Mouse (Mus musculus) liver, embryonic 11.5 days (tissue): Measurements from ENCODE around the gene Olfr392. TPM values are rescaled to one million over a fixed set of nuclear protein-coding genes. Genes with fewer than 3 reads are reported as not detected.

Source experiments
- ATAC-seq: fragments of 200-750 bp; cut with Nextera tagmentation; replicated peaks from 2 replicates; pipeline ENCODE4 v1.8.0; 2017; ENCODE audit warnings: moderate number of reproducible peaks, mild to moderate bottlenecking, moderate TSS enrichment, moderate library complexity; ENCODE audit not compliant: low FRiP score
- DNase-seq: peaks from one replicate; pipeline ENCODE4 v3.0.0-alpha.2; 2017; ENCODE audit warnings: low spot score
- H3K27ac ChIP-seq: fragments of 300-500 bp; sonication (generic); 2 replicates; pipeline ENCODE4 v1.5.1; 2014; ENCODE audit warnings: mild to moderate bottlenecking, low read depth, low read length, control low read depth
- H3K27me3 ChIP-seq: fragments of 300-500 bp; sonication (generic); replicated peaks from 2 replicates; pipeline ENCODE4 v1.6.1; 2014; ENCODE audit warnings: low read length, mixed read lengths; ENCODE audit not compliant: control insufficient read depth, insufficient read depth
- H3K36me3 ChIP-seq: fragments of 300-500 bp; sonication (generic); 2 replicates; pipeline ENCODE4 v1.6.1; 2014; ENCODE audit warnings: mild to moderate bottlenecking, low read length, moderate library complexity, mixed read lengths; ENCODE audit not compliant: control insufficient read depth, insufficient read depth
- H3K4me1 ChIP-seq: fragments of 300-500 bp; sonication (generic); replicated peaks from 2 replicates; pipeline ENCODE4 v1.6.1; 2014; ENCODE audit warnings: low read length, mixed read lengths; ENCODE audit not compliant: control insufficient read depth, insufficient read depth
- H3K4me2 ChIP-seq: fragments of 300-500 bp; sonication (generic); 2 replicates; pipeline ENCODE4 v1.6.1; 2014; ENCODE audit warnings: mild to moderate bottlenecking, control low read depth, moderate library complexity
- H3K4me3 ChIP-seq: fragments of 300-500 bp; sonication (generic); 2 replicates; pipeline ENCODE4 v1.5.1; 2014; ENCODE audit warnings: low read depth, low read length, control low read depth
- H3K9ac ChIP-seq: fragments of 300-500 bp; sonication (generic); 2 replicates; pipeline ENCODE4 v1.6.1; 2014; ENCODE audit warnings: low read depth, low read length, control low read depth
- H3K9me3 ChIP-seq: fragments of 300-500 bp; sonication (generic); 2 replicates; pipeline ENCODE4 v1.6.1; 2016; ENCODE audit warnings: low read length, inconsistent platforms, mixed read lengths; ENCODE audit not compliant: control insufficient read depth
- whole genome bisulfite sequencing: fragments of 180-500 bp; shearing (Covaris S2); extraction: QIAGEN DNeasy Blood & Tissue Kit; methylation state at CpG from one replicate; pipeline ENCODE4 v1.1.7; 2014; 5-methylcytosine and 5-hydroxymethylcytosine counted together
- polyA plus RNA-seq: library from polyadenylated mRNA; unstranded; fragments of >200 nt; fragmentation: Nextera tagmentation; extraction: Ambion mirVana; gene quantifications from 2 replicates; pipeline ENCODE4 v1.2.1, GENCODE M21; 2014

The Olfr392 gene
- polyA plus RNA-seq = not detected in 2 replicates

DNA sequence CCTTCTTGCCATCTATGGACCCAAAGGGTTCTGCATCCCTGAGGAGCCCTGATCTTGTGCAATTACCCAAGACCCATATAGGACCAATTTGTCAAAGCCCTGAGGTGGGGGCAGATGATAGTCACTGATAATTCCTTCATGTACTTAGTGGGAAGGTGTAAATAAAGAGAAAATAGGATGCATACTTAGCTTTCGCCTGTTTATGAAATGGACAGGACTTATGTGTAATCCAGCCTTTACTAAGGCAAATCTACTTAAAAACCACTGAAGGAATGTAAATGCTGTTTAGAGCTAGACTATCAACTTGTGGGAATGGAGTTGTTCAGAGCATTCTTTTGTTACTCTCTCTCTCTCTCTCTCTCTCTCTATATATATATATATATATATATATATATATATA lies at the start of gene Olfr392:
TSS of gene Olfr392 (minus strand) at position 101 of the 400 bp plus-strand sequence.
- no peak for ATAC-seq
- Histone ChIP-seq H3K4me1 (no peaks in the 10 kb centered on the region), H3K4me2 (no peak within 1 kb of the TSS), H3K9ac (no peak within 1 kb of the TSS), H3K27me3 (no peaks in the 10 kb centered on the region), H3K9me3 (0 out of 2 replicates have a peak, but pooled peaks cover 3% of the 10 kb centered on the region), H3K36me3 (no peaks in the 10 kb centered on the region), H3K27ac (no peak within 1 kb of the TSS), H3K4me3 (no peak within 1 kb of the TSS)
- 95% methylated on average over 1 of the region's 1 CpGs for WGBS
- no peak for DNase-seq

DNA sequence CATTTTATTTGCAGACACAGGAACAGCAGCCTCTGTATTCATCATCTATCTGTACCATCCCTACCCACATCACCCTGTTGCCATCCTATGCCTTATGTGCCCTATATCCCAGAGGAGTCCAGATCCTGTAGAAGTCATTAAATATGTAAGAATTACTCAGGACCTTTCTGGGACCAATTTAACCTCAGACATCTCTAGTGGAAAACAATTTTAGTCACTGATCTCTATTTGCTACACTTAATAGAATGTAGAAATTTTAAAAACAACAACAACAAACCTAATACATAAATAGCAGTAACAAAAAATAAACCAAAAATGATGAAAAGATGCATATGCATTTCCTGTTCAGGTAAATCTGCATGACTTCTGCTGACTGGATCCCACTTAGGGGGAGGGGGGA lies 34.5 kb upstream of the Olfr392 start, which contains the start of gene Olfr393:
TSS of gene Olfr393 (minus strand) at position 101 of the 400 bp plus-strand sequence.
- Histone ChIP-seq H3K9ac (no peak within 1 kb of the TSS), H3K27me3 (no peaks in the 10 kb centered on the region), H3K4me1 (no peaks in the 10 kb centered on the region), H3K4me3 (no peak within 1 kb of the TSS), H3K9me3 (no peaks in the 10 kb centered on the region; the same call in 1 of the 2 replicates), H3K27ac (no peak within 1 kb of the TSS), H3K4me2 (no peak within 1 kb of the TSS), H3K36me3 (no peaks in the 10 kb centered on the region)
- no peak for DNase-seq
- ATAC-seq = no peak

DNA sequence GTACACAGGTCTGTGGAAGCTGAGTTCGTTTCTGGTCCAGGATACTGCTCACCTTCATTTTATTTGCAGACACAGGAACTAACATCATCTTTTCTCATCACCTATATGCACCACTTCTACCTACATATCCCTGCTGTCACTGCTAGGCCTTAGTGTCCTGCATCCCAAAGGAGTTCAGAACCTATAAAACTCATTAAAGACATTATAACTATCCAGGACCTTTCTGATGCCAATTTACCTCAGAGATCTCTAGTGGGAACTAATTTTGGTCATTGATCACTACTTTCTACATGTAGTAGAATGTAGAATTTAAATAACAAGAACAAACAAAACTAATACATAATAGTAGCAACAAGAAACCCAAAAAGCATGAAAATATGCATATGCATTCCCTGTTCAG lies 13.9 kb downstream of the Olfr392 start, which contains the start of gene Olfr391-ps:
TSS of gene Olfr391-ps (minus strand) at position 101 of the 400 bp plus-strand sequence.
- Histone ChIP-seq H3K9ac (no peak within 1 kb of the TSS), H3K4me2 (no peak within 1 kb of the TSS), H3K4me3 (no peak within 1 kb of the TSS), H3K27ac (no peak within 1 kb of the TSS), H3K36me3 (no peaks in the 10 kb centered on the region), H3K4me1 (no peaks in the 10 kb centered on the region), H3K27me3 (no peaks in the 10 kb centered on the region), H3K9me3 (no peaks in the 10 kb centered on the region)
- 24% methylated on average over 1 of the region's 1 CpGs for WGBS
- no peak for DNase-seq
- no peak for ATAC-seq

DNA sequence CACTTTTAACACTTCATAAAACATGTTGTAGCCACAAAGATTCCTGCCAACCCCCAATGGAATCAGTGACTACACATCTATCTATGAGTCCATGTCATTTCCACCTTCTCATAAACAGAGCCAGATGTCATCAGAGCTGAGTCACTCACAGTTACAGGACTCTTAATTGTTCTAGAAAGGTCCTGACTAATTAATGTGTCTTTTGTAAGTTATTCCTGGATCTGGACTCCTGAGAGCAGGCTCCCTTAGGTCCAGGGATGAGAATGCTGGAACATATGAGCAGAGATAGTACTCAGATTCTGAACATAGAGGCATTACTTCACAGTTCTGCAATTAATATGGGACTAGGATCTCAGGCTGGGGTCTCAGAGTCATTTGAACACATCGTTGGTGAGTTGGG lies 34.2 kb downstream of the Olfr392 start, which contains the start of gene Olfr390:
TSS of gene Olfr390 (plus strand) at position 301 of the 400 bp plus-strand sequence.
- WGBS = 67% methylated on average over 1 of the region's 1 CpGs
- no peak within 1 kb of the TSS for H3K27ac ChIP-seq
- ATAC-seq (no peak), DNase-seq (no peak)
- no peak within 1 kb of the TSS for H3K4me3 ChIP-seq
- no peak within 1 kb of the TSS for H3K4me2 ChIP-seq
- H3K36me3 ChIP-seq = no peaks in the 10 kb centered on the region
- H3K4me1 ChIP-seq = no peaks in the 10 kb centered on the region
- no peaks in the 10 kb centered on the region for H3K27me3 ChIP-seq
- H3K9ac ChIP-seq = no peak within 1 kb of the TSS
- no peaks in the 10 kb centered on the region for H3K9me3 ChIP-seq

DNA sequence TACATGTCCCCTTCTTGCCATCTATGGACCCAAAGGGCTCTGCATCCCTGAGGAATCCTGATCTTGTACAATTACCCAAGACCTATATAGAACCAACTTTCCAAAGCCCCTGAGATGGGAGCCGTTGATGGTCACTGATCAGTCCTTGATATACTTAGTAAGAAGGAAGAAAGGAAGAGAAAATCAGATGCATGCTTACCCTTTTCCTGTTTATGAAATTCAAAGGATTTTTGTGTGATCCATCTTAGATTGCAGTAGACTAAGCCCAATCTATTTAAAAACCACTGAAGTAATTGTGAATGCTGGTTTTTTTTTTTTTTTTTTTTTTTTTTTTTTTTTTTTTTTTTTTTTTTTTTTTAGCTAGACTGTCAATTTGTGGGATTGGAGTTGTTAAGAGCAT lies 36.2 kb downstream of the Olfr392 start, which contains the start of gene Olfr389:
TSS of gene Olfr389 (minus strand) at position 101 of the 400 bp plus-strand sequence.
- DNase-seq (no peak), ATAC-seq (no peak)
- no peak within 1 kb of the TSS for H3K4me2 ChIP-seq
- H3K4me1 ChIP-seq = no peaks in the 10 kb centered on the region
- no peaks in the 10 kb centered on the region for H3K27me3 ChIP-seq
- no peak within 1 kb of the TSS for H3K27ac ChIP-seq
- H3K9me3 ChIP-seq = no peaks in the 10 kb centered on the region
- no peak within 1 kb of the TSS for H3K4me3 ChIP-seq
- no peaks in the 10 kb centered on the region for H3K36me3 ChIP-seq
- WGBS = 79% methylated on average over 1 of the region's 1 CpGs
- no peak within 1 kb of the TSS for H3K9ac ChIP-seq

Other genes with a start within 250 kb of the Olfr392 start
- not detected in 2 replicates for gene Olfr385, start 224.0 kb downstream of the Olfr392 start, polyA plus RNA-seq
- not detected in 2 replicates for gene Olfr384, start 218.5 kb downstream of the Olfr392 start, polyA plus RNA-seq
- gene Zfp735, start 128.3 kb downstream of the Olfr392 start, polyA plus RNA-seq = not detected in 2 replicates
- gene Olfr389, start 36.3 kb downstream of the Olfr392 start, polyA plus RNA-seq = not detected in 2 replicates
- gene Olfr390, start 34.1 kb downstream of the Olfr392 start, polyA plus RNA-seq = not detected in 2 replicates
- gene Olfr391-ps, start 14.0 kb downstream of the Olfr392 start, polyA plus RNA-seq = not detected in 2 replicates
- not detected in 2 replicates for gene Olfr393, start 34.4 kb upstream of the Olfr392 start, polyA plus RNA-seq
- gene Olfr394, start 73.7 kb upstream of the Olfr392 start, polyA plus RNA-seq = not detected in 2 replicates
- gene Olfr395, start 92.2 kb upstream of the Olfr392 start, polyA plus RNA-seq = not detected in 2 replicates
- not detected in 2 replicates for gene Olfr23, start 119.6 kb upstream of the Olfr392 start, polyA plus RNA-seq
- gene Olfr397, start 143.8 kb upstream of the Olfr392 start, polyA plus RNA-seq = not detected in 2 replicates
- not detected in 2 replicates for gene Olfr398, start 173.4 kb upstream of the Olfr392 start, polyA plus RNA-seq
- gene Olfr139, start 239.5 kb upstream of the Olfr392 start, polyA plus RNA-seq = not detected in 2 replicates
- not detected in 2 replicates for gene Olfr399, start 239.6 kb upstream of the Olfr392 start, polyA plus RNA-seq